Mouse (Mus musculus) hindbrain, embryonic 16.5 days (tissue): Measurements from ENCODE around the gene Acot11. TPM values are rescaled to one million over a fixed set of nuclear protein-coding genes. Genes with fewer than 3 reads are reported as not detected.

ENCODE experiments used
- ATAC-seq: fragments of 200-750 bp; cut with Nextera tagmentation; 2 replicates; pipeline ENCODE4 v1.8.0; 2017; ENCODE audit warnings: moderate TSS enrichment, moderate library complexity
- H3K27ac ChIP-seq: fragments of 300-500 bp; sonication (generic); 2 replicates; pipeline ENCODE4 v1.5.1; 2014; ENCODE audit warnings: low read depth, mild to moderate bottlenecking, control low read depth, low read length, moderate library complexity
- H3K27me3 ChIP-seq: fragments of 300-500 bp; sonication (generic); replicated peaks from 2 replicates; pipeline ENCODE4 v1.6.1; 2014; ENCODE audit warnings: low read length; ENCODE audit not compliant: control insufficient read depth, insufficient read depth
- H3K36me3 ChIP-seq: fragments of 300-500 bp; sonication (generic); 2 replicates; pipeline ENCODE4 v1.6.1; 2014; ENCODE audit warnings: mild to moderate bottlenecking, low read length, moderate library complexity, mixed read lengths; ENCODE audit not compliant: control insufficient read depth, insufficient read depth
- H3K4me1 ChIP-seq: fragments of 300-500 bp; sonication (generic); 2 replicates; pipeline ENCODE4 v1.6.1; 2014; ENCODE audit warnings: low read depth, low read length; ENCODE audit not compliant: control insufficient read depth, insufficient read depth
- H3K4me2 ChIP-seq: fragments of 300-500 bp; sonication (generic); 2 replicates; pipeline ENCODE4 v1.6.1; 2014; ENCODE audit warnings: mild to moderate bottlenecking, low read length, control low read depth, moderate library complexity
- H3K4me3 ChIP-seq: fragments of 300-500 bp; sonication (generic); 2 replicates; pipeline ENCODE4 v1.5.1; 2014; ENCODE audit warnings: mild to moderate bottlenecking, low read length, control low read depth, moderate library complexity
- H3K9ac ChIP-seq: fragments of 300-500 bp; sonication (generic); 2 replicates; pipeline ENCODE4 v1.6.1; 2014; ENCODE audit warnings: low read depth, mild to moderate bottlenecking, control low read depth, low read length, moderate library complexity
- H3K9me3 ChIP-seq: fragments of 300-500 bp; sonication (generic); 2 replicates; pipeline ENCODE4 v1.6.1; 2014; ENCODE audit warnings: mild to moderate bottlenecking, low read length, moderate library complexity; ENCODE audit not compliant: control insufficient read depth
- WGBS: fragments of 180-500 bp; shearing (Covaris S2); extraction: QIAGEN DNeasy Blood & Tissue Kit; methylation state at CpG from one replicate; pipeline ENCODE4 v1.1.7; 2014; 5-methylcytosine and 5-hydroxymethylcytosine counted together
- polyA plus RNA-seq: library from polyadenylated mRNA; unstranded; fragments of >200 nt; fragmentation: Nextera tagmentation; extraction: Ambion mirVana; gene quantifications from 2 replicates; pipeline ENCODE4 v1.2.1, GENCODE M21; 2015

Acot11 gene
- polyA plus RNA-seq, 1 experiment from 2014 or later, result 2.7 TPM

DNA sequence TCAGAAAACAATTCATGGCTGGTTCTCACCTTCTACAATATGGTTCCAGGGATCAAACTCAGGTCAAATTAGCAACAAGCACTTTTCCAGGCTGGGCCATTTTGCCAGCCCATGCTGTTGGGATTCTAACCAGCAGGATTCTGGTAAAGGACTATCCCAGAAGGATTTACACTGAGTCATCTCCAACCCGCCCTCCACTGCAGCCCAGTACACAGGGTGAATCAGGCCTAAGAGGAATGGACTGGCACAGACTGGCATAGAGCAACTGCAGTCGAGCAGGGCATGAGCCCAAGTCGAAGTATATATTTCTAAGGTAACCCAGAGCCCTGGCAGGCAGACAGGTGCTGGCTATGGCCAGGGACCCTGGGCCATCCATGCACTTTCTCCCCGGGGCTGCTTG is 12.2 kb upstream of the Acot11 start:
- Histone ChIP-seq H3K9me3 (no peaks in the 10 kb centered on the region), H3K36me3 (no peaks in the 10 kb centered on the region), H3K4me1 (peaks cover 8% of the 10 kb centered on the region), H3K9ac (no peak overlapping the region), H3K27me3 (no peaks in the 10 kb centered on the region), H3K4me3 (no peak overlapping the region), H3K27ac (no peak overlapping the region), H3K4me2 (no peak overlapping the region)
- ATAC-seq, result no peak
- WGBS, result 89% methylated on average over 4 of the region's 4 CpGs

DNA sequence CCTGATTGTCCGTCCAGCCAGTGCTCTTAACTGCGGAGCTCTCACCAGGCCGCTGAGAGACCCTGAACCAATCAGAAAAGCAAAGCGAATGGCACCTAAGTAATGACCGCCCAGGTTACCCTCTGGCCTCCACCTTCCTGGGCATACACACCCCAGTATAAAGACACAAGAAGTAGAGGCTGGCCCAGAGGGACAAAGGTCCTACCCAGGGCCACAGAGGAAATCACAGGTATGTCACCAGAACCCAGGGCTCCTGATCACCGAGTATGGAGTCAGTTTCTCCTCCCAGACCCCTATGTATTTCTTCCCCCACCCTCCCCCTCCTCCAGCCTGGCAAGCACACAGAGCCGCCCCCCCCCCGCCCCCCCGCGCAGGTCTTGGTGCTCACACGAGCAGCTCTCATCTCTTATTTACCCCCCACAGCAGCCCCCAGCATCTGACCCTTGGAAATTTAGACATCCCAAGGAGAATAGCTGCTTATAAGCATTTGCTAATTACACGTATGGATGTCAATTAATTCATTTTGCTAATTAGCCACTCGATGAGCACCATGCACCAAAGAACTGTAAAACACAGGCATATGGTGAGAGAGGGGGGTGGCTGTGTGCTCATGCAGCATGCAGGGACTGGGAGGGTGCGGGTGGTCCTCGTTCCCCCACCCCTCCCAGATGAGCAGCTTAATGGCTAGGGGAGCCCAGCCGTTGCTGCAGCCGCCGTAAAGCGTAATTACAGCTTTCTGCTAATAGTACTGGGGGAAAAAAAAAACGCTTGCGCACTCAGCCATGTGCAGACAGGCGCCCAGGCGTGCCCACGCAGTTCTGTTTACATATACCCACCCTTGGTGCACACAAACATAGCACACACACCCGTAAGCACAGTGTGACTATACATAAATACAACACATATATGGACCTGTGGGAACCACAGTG is 10.9 kb upstream of the Acot11 start:
- ATAC-seq, result peak; percentile 90
- H3K27ac ChIP-seq, result no peak overlapping the region
- peak overlapping the region; percentile 4; the same call in 1 of the 2 replicates for H3K9ac ChIP-seq
- no peaks in the 10 kb centered on the region for H3K36me3 ChIP-seq
- H3K27me3 ChIP-seq, result no peaks in the 10 kb centered on the region
- H3K4me2 ChIP-seq, result peak overlapping the region; percentile 40
- H3K4me1 ChIP-seq, result peaks cover 8% of the 10 kb centered on the region
- no peaks in the 10 kb centered on the region for H3K9me3 ChIP-seq
- H3K4me3 ChIP-seq, result no peak overlapping the region
- 51% methylated on average over 23 of the region's 25 CpGs for WGBS

DNA sequence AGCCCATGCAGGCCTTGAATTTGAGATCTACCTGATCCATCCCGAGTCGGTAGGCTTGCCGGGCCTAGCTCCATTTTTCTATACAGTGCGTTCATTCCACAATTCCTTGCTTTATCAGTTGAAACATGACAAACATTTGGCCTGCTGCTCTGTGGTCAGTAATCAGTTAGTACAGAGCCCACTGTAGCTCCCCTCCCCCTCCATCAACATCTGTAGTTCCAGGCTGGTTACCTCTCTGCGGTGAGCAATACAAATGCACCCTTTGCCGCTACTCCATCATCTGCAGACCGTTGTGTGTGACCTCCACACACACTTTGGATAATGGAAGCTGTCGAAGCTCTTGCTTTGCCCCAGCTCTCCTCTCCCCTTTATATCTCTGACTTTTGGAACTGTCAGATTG is 6.4 kb upstream of the Acot11 start:
- H3K27ac ChIP-seq, result no peak overlapping the region
- H3K27me3 ChIP-seq, result no peaks in the 10 kb centered on the region
- H3K4me2 ChIP-seq, result no peak overlapping the region
- H3K9me3 ChIP-seq, result no peaks in the 10 kb centered on the region
- no peak for ATAC-seq
- no peaks in the 10 kb centered on the region for H3K36me3 ChIP-seq
- H3K4me1 ChIP-seq, result peaks cover 5% of the 10 kb centered on the region
- WGBS, result 92% methylated on average over 8 of the region's 8 CpGs
- H3K9ac ChIP-seq, result no peak overlapping the region
- H3K4me3 ChIP-seq, result no peak overlapping the region

DNA sequence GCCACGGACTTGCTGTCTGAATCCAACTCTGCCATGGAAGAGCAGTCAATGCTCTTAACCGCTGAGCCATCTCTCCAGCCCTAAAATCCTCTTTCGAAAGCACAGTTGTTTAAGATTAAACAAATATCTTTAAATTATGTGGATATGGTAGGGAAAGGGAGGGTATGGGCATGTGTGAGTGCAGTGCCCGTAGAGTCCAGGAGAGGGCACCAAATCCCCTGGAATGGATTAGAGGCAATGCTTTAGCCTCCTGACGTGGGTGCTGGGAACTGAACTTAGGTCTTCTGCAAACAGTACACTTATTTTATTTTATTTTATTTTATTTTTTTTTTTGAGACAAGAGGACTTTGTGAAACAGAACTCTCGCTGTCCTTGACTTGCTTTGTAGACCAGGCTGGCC is 5.2 kb upstream of the Acot11 start:
- WGBS, result 89% methylated on average over 6 of the region's 6 CpGs
- ATAC-seq, result no peak
- Histone ChIP-seq H3K27me3 (no peaks in the 10 kb centered on the region), H3K4me3 (no peak overlapping the region), H3K9me3 (no peaks in the 10 kb centered on the region), H3K36me3 (no peaks in the 10 kb centered on the region), H3K4me2 (no peak overlapping the region), H3K4me1 (peaks cover under 1% of the 10 kb centered on the region; the same call in 1 of the 2 replicates), H3K27ac (no peak overlapping the region), H3K9ac (no peak overlapping the region)

DNA sequence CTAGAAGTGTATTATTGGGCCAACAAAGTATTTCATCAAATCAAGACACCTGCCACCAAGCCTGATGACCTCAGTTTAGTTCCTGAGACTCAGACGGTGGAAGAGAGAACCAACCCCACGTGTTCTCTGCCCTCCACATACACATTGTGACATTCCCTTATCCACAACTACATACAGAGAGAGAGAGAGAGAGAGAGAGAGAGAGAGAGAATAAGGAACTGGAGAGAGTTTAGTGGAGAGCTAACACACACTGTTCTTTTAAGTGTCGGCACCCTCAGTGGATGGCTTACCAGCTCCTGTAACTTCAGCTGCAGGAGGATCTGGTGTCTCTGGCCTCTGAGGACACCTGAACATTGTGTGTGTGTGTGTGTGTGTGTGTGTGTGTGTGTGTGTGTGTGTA is 2.5 kb upstream of the Acot11 start:
- Histone ChIP-seq H3K4me1 (peaks cover 7% of the 10 kb centered on the region; the same call in 1 of the 2 replicates), H3K27ac (no peak overlapping the region), H3K4me3 (no peak overlapping the region), H3K27me3 (peaks cover 6% of the 10 kb centered on the region; the same call in 1 of the 2 replicates), H3K4me2 (no peak overlapping the region), H3K36me3 (no peaks in the 10 kb centered on the region), H3K9me3 (no peaks in the 10 kb centered on the region), H3K9ac (no peak overlapping the region)
- 89% methylated on average over 3 of the region's 3 CpGs for WGBS
- ATAC-seq, result no peak

DNA sequence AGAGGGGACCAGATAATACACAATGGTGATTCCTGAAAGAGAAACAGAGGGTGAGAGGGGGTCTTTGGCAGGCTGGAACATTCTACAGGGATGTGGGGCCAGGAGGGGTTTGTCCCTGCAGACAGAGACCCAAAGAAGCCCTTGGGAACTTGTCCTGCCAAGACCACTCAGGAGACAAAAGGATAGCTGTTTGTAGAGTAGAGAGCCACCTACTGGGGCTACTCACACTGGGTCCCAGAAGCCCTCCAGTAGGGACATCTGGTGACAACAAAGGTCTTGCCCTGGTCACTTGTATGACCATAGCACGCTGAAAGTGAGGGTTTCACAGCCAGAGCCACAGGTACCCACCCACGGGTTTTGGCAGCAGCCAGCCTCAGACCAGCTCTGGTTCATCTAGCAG is 1.1 kb upstream of the Acot11 start:
- no peak overlapping the region for H3K9ac ChIP-seq
- no peak for ATAC-seq
- no peaks in the 10 kb centered on the region for H3K36me3 ChIP-seq
- 35% methylated on average over 2 of the region's 2 CpGs for whole genome bisulfite sequencing
- no peak overlapping the region for H3K27ac ChIP-seq
- H3K4me3 ChIP-seq, result no peak overlapping the region
- peaks cover 7% of the 10 kb centered on the region; the same call in 1 of the 2 replicates for H3K4me1 ChIP-seq
- no peaks in the 10 kb centered on the region for H3K9me3 ChIP-seq
- H3K4me2 ChIP-seq, result no peak overlapping the region
- peaks cover 6% of the 10 kb centered on the region; the same call in 1 of the 2 replicates for H3K27me3 ChIP-seq

DNA sequence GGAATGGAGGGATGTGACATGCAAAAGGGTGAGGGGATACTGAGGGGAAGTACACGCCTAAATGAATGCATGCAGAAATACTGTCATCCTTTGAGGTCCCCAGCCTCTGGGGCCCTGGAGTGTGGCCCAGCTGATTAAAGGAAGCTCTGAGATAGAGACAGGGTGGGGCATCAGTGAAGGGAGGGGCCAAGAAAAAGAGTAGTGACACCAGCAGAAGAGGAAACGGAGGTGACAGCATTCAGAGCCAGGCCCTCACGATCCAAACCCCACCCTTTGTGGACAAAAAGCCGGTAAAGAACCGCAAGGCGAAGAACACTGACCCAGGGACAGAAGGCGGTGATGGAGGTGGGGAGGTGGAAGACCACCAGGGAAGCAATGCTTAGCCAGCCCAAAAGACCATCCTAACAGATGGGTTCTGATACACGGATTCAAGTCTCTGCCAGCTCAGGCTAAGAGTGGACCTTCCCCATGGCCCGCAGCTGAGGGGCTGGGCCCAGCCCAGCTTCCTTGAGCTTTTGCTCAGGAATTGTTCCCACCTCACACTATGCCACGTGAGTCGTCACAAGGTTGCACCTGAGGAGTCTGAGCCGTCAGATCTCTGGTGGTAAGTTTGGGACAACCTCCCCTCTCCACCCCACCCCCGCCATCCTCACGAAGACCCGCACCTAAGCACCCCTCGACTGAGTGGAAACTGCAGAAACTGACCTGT is 443 bp downstream of the Acot11 start:
- peak overlapping the region; percentile 48 for H3K4me2 ChIP-seq
- WGBS, result 47% methylated on average over 16 of the region's 16 CpGs
- H3K27ac ChIP-seq, result no peak overlapping the region
- no peak for ATAC-seq
- H3K27me3 ChIP-seq, result peaks cover 6% of the 10 kb centered on the region; the same call in 1 of the 2 replicates
- H3K9me3 ChIP-seq, result no peaks in the 10 kb centered on the region
- peak overlapping the region; percentile 14; the same call in 1 of the 2 replicates for H3K4me3 ChIP-seq
- H3K36me3 ChIP-seq, result no peaks in the 10 kb centered on the region
- H3K4me1 ChIP-seq, result peaks cover 7% of the 10 kb centered on the region; the same call in 1 of the 2 replicates
- peak overlapping the region; percentile 42 for H3K9ac ChIP-seq

DNA sequence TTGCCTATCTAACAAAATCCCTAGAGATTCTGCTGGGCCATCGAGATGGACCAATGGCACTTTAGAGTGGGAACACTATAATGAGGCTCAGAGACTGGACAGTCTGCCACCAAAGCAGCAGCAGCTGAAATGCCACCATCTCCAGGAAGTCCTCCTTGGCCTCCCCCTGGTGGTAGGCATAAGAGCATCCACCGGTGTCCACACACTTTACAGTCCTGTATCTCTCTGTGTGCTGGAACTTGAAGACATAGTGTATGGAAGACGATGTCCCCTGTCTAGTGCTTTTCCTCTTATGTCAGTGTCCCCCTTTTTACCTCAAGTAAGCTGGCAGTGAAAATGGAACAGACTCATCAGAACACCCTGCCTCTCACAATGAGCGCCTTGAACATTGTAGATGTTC is 1.0 kb downstream of the Acot11 start:
- Histone ChIP-seq H3K9ac (no peak overlapping the region), H3K4me3 (no peak overlapping the region), H3K9me3 (no peaks in the 10 kb centered on the region), H3K4me1 (peaks cover 7% of the 10 kb centered on the region; the same call in 1 of the 2 replicates), H3K27ac (no peak overlapping the region), H3K4me2 (no peak overlapping the region), H3K36me3 (no peaks in the 10 kb centered on the region), H3K27me3 (peaks cover 6% of the 10 kb centered on the region; the same call in 1 of the 2 replicates)
- WGBS, result 83% methylated on average over 4 of the region's 4 CpGs
- no peak for ATAC-seq
